Mouse (Mus musculus) liver, adult (tissue): ENCODE measurements at regions not wholly inside any gene's neighbourhood (a gene's known extent, or its start where the extent isn't known, plus 50 kb on each side); places are given as distances from the start of the nearest gene placed in this dataset.

Experiments used
- GATA4 ChIP-seq: IDR thresholded peaks from 2 replicates; pipeline ENCODE4 v1.6.1; 2014; ENCODE audit warnings: mild to moderate bottlenecking, low read length; ENCODE audit not compliant: insufficient replicate concordance

DNA sequence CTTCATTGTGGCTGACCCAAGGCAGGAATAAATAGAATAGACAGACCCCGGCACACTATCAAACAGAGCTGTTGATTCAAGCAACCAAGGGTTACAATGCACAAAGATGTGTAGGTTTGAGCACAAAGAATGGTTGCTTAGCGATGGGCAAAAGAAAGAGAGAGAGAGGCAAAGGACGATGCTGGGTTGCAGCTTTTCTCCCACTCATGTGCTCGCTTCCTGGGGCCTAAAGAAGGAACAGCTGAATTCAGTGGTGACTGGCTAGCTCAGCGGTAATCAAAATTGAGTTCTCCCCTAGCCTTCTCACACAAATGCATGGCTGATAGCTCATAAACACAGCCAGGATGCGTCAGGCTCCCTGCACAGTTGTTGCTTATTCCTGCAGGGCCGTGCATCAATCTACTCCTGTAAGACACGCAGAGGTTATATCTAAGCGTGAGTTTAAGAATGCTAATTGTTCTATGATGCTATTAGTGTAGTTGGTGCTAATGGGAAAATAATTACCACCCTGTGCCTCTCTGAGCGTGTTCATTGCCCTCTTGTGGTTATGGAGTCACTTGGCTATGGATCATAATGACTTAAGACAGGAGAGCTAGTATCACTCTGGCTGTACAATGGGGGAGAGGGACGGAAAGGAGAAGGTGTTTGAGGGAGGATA, 216.2 kb upstream of the Serp2 start:
- TF ChIP-seq GATA4: no peak

DNA sequence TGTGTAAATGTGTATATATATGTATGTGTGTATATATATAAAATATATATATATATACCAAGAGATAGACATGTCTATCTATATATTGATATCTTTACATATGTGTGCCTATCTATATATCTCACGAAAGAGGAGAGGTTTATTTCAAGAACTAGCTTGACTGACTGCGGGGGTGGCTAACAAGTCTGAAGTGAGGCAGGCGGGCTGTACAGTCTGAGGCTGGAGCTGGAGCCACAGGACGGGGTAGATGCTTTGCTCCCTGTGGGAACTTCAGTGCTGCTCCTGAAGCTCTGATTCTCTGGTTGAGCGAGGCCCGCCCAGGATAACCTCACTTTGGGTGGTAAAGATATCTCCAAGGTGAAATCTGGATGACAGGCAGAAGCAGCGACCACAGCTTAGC, 213.4 kb upstream of the Serp2 start:
- TF ChIP-seq GATA4: no peak

DNA sequence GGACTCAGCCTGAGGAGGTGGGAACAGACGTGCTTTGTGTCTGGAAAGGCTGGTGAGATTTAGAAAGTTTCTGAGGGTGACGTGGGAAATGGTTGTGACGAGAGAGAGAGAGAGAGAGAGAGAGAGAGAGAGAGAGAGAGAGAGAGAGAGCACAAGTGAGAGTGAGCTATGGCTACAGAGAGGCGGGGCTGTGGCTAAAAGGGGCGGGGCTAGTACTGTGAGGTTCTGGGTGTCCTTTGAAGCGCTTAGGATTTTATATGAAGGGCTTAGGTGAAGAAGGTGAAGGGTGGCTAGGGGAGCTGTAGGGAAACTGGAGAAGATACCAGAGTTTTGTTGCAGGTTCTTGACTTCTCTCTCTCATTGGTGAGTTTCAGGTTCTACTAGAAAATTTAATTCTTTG, 210.6 kb upstream of the Serp2 start:
- no peak for TF ChIP-seq GATA4

DNA sequence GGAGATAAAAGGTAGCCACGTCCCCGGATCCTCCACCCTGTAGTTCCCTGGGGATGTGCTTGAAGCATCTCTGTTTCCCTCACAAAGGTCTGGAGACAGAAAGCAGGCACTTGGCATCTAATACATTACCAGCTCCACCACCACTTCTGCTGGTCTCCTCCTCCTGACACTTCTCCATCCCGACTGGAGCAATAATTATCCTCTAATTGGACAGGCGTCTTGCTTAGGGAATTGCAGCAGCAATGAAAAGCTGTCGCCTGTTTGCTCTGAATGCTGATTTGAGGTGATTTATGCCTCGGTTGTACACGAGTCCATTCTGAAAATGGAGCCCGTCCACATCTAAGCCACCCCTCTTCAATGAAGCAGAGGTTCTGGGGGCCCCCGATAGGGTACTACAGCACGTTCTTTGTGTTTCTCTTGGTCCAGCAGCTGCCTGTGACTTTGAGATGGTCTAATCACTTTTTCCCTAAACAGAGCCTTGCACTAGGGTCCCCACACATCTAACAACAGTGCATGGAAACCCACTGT, 209.6 kb upstream of the Serp2 start:
- no peak for TF ChIP-seq GATA4

DNA sequence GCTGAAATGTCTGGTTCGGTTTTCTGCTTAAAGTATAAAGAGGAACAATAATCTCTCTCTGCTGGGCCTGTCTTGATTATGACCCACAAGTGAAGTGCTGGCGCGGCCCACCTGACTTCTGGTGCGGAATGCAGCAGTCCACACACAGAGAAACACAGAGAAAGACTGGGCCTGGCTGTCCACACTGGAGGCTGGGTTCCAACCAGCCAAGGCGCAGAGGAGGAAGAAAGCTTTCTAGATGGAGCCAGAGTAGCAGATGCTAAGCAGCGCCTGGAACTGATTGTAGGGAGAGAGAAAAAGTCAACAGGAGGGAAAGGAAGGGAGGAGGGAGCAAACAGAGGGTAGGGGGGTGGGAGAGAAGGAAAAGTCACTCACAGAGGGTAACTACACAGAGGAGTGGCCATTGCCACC, 208.4 kb upstream of the Serp2 start:
- no peak for TF ChIP-seq GATA4

DNA sequence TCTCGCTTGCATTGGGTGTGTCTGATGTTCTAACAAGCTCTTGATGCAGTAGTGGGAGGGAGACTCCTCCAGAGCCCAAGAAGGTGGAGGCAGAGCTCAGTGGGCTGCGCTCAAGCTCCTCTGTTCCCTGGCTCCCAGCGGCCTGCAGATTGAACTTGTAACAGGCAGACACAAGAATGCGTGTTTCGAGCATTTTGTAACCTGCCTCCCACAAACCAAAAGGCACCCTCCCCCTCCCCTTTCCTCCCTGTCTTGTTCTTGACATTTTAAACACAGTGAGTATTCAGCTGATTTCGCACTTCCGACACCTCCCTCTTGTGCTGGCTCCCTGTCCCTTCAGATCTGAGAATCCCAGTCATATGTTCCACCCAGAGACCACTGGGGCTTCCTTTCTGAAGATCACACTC, 207.7 kb upstream of the Serp2 start:
- no peak for TF ChIP-seq GATA4

DNA sequence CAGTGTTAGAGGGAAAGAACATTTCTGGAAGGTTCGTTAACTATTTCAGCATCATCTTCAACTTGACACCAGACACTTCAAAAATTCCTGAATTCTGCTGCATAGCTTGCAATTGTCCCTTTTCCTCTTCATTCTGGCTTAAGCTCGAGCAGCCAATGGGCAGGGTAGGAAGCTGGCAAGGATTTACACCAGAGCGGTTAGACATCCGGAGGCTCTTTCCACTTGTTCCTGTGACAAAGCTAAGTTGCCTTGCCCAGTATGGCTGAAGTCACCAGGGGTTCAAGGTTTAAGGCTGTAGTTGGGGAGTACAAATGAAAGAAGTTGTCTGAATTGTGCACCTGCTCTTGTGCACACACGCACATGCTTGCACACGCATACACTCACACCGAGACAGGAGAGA, 206.8 kb upstream of the Serp2 start:
- TF ChIP-seq GATA4: no peak

DNA sequence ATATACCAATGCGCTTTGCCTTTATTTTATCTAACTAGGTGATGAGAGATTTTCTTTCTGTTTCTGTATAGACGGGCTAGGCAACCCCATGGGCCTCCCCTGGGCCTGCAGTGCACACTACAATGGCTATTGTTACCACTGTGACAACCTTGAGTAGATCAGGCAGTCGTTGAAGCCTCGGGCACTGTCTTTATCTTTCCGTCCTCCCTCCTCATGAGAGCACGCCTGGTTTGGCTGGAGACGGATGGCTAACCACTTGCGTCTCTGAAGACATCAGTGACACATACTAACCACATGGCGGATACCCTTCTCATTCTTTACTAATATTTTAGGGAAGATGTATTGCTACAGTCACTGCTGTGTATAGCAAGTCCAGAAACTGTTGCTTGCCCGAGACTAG, 206.1 kb upstream of the Serp2 start:
- no peak for TF ChIP-seq GATA4

DNA sequence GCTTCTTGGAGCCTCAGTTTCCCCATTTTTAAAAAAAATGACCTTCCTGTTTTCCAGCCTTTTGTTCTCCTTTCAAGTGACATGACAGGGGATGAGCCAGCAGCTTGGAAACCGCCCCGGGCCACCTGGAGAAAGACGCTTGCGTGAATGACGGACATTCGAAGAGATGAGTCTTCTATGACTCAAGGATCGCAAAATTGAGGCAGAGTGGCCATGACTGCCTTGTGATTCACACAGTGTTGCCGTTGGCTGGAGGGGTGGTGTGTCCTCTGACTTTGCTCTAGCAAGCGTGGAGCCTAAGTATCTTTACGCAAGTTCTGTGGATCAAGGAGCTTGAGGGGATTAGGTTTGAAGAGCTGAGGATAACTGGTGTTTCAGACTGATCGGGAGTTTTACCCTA, 205.0 kb upstream of the Serp2 start:
- no peak for TF ChIP-seq GATA4

DNA sequence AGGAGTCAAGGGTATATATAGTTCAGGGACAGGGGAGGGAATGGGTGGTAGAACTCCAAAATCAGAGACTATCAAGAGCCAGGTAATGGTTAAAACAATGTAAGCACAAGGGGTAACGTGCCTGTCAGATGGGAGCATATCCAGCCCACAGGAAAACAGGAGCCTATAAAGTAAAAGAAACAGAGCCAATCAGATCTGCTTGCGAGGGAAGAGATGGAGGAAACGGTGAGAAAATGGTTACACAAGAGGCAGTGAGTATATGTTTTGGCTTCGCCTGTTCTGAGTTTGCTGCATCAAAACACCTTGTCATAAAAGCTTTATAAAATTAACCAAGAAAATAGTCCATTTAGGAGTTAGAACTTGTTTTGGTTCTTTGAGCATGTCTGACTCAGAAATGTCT, 204.6 kb upstream of the Serp2 start:
- TF ChIP-seq GATA4: no peak

DNA sequence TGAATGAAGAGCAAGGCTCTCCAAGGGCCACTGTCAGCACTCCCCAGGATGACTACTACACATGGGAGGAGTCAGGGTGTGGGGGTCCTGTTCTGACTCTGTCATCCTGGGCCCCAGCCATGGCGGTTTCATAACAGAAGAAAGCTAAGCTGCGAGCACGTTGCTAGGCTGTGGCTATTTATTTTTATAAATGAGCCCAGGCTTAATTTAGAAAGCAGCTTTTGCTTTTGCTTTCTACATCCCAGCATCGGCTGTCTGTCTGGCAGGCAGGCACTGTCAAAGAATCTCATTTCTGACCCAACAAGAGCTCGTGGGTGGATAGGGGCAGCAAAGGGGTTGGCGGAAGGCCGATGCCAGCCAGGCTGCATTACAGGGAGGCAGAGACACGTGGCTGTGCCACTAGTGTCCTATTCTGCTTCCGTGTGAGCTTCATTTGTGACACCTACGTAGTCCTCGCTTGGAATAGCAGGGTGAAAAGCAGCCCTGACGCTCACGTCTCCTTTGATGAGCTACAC, 203.9 kb upstream of the Serp2 start:
- no peak for TF ChIP-seq GATA4

DNA sequence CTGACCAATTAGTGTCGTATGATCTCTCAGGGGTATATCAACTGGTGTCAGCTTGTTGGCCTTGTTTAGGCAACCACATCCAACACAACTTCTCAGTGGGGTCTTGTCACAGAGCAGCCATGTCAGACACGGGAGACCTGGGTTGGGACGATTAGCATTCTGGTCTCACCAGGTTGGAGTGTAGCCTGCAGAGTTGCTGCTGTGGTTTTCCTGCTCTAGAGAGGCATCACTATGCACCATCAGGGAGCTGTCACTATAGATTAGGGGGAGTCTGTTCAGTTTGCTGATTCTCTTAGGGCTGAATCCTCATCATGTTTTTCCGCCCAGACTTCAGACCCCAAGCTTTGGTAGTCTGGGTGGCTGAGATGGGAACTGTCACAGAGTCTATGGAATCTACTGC, 202.7 kb upstream of the Serp2 start:
- TF ChIP-seq GATA4: no peak

DNA sequence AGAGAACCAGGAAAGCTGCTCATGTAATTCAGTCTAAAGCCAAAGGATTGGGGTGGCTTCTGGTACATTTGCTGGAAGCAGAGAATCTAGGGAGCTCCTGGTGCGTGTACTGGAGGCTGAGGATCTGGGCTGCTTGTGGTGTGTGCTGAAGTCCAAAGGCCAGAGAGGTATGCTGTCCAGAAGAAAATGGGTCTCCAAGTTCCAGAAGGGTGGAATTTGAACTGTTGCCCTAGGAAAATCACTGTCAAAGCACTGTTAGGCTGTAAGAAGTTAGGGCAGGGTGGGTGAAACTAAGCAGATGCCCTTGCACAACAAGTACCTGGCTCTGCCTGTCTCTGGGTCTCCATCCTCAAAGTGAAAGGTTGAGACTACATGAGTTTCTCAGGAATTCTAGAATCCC, 201.9 kb upstream of the Serp2 start:
- TF ChIP-seq GATA4: no peak

DNA sequence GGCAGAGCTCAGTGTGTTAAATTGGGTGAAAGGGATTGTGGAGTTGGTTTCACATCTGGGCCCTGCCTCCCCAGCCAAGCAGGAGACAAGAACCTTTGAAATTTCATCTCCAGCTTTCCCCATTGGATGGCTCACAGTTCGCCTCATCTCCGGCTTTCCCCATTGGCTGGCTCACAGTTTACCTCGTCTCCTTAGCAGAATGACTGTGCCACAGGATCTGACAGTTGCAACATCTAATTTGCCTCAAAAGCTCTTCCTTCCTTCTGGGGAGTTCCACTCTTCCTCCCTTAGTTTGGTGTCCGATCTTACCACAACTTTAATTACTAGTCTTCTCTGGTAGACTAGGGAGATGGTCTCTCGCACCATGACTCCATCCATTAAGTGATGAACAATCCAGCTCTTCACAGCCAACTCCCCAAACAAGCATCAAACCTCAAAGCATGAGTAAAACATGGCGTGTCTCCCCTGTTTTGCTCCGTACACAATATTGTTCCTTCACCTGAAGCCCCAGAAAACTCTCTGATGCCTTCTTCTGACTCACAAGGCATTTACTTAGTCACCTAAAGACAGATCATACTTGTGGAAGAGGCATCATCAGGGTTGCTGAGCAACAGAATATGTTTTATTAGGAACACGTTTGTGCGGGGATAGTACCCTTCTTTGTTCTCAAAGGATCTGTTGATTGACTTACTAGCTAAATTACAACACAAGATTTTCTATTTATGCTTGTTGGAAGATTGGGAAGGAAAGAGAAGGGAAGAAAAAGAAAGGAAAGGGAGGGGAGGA, 199.1 kb upstream of the Serp2 start:
- no peak for TF ChIP-seq GATA4

DNA sequence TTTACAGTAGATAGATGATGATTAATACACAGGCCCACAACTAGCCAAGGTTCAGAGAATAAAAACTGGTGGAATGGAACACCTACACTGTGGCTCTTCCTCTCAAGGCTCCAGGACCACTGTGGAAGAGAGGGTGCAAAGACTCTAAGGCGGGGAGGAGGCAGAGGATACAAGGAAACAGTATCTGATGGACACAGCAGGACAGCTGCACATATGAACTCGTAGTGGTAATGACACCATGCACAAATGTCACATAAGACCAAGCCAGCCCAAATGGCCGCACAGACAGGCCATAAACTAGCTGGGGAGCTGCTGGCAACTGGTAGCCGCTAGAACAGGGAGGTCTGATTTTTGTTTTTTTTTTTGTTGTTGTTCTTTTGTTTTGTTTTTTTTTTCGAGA, 197.0 kb upstream of the Serp2 start:
- TF ChIP-seq GATA4: no peak

DNA sequence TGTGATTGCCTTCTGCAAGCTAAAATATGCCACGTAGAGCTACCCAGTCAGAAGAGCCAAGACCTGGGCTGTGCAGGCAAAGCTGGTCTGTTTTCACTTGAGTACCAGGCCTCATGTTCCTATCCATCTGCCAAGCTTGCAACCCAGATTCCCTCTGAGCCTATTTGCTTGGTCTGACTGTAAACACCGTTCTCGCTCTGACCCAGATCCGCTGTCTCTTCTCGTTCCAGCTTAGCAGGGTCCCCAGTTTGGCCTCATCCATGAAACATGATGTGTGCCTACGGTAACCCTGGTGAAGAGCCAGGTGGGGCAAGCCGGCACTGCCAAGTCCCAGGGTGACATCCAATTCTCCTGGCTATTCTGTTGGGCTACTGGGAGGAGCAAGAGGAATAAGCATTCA, 192.5 kb upstream of the Serp2 start:
- no peak for TF ChIP-seq GATA4

DNA sequence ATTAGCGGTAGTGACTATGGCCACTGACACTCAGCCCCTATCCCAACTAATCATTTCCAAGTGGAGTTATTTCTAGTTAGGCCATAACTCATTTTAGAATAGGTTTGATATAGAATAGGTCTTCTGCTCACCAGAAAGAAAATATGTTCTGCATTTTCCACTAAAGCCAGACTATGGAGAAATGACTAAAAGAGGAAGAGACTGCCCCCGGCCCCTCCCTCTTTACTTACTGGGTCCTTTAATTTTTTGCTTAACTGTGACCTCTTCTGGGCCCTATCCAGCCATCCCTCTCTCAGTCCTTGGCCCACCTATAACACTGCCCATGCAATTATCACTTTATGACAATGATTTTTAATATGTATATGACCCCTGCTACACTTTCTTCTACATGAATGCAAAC, 192.0 kb upstream of the Serp2 start:
- no peak for TF ChIP-seq GATA4

DNA sequence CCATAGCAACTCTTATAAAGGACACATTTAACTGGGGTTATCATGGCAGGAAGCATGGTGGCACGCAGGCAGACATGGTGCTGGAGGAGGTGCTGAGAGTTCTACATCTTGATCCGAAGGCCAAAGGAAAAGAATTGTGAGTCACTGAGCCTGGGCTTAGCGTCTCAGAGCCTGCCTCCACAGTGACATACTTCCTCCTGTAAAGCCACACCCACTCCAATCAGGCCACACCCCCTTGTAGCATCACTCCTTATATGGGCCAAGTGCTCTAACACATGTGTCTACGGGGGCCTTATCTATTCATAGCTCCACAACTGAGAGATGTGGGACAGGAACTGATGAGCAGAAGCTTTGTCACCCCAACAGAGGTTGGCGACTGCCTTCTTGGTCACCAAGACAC, 191.1 kb upstream of the Serp2 start:
- no peak for TF ChIP-seq GATA4
